Comparison of ENCODE assay signal across 30 mouse cellular contexts in genomic region chr3:6683679-6684078, GRCm38 (mm10).
DNase-seq lines count a peak whose midpoint lies in the region; ATAC-seq and TF ChIP-seq lines count a peak whose summit lies in the region.
"Had no signal": no experiment of that assay in that cellular context is flagged by ENCODE, and none has a peak within 500 bp of the region (broad histone marks: within the 10 kb centered on the region; RNA-seq: fewer than 3 reads in every experiment).

No protein-coding gene starts in this region.

- no peak for DNase-seq in forebrain, embryonic 14.5 days (ENCODE audit: low spot score)
- peak; percentile 28 for DNase-seq in midbrain, embryonic 14.5 days
- no peak for DNase-seq in stomach, postnatal 0 days (ENCODE audit: low spot score)
- DNase-seq: adrenal gland, adult 8-10 months; cerebellum, adult 11-12 months; cerebellum, postnatal 10 days; gastrocnemius, postnatal 14 days; kidney, adult 9 months; kidney, postnatal 10 days; layer of hippocampus, postnatal 36 days; left cerebral cortex, postnatal 4 days; liver, embryonic 13.5 days; lung, adult 2 months; lung, postnatal 10 days; right cerebral cortex, postnatal 25 days; spleen, adult 18-20 months; thymus, adult 18-20 months; thymus, postnatal 25 days had no signal

- no peaks in the 10 kb centered on the region for H3K9me3 ChIP-seq in forebrain, embryonic 14.5 days (replicated peaks; ENCODE audit: control insufficient read depth, low read length)
- no peaks in the 10 kb centered on the region for H3K9me3 ChIP-seq in forebrain, embryonic 13.5 days (replicated peaks)
- no peaks in the 10 kb centered on the region for H3K9me3 ChIP-seq in neural tube, embryonic 12.5 days
- no peaks in the 10 kb centered on the region for H3K9me3 ChIP-seq in neural tube, embryonic 15.5 days (replicated peaks)
- no peaks in the 10 kb centered on the region for H3K9me3 ChIP-seq in midbrain, embryonic 14.5 days (ENCODE audit: control insufficient read depth, low read length)
- H3K9me3 ChIP-seq in stomach, postnatal 0 days (ENCODE audit: control insufficient read depth, low read length), result no peaks in the 10 kb centered on the region
- H3K9me3 ChIP-seq: embryonic facial prominence, embryonic 13.5 days; forebrain, embryonic 10.5 days; G1E; heart, embryonic 10.5 days; heart, embryonic 15.5 days; liver, embryonic 13.5 days had no signal

- 48% methylated on average over 2 of the region's 2 CpGs for WGBS in forebrain, embryonic 14.5 days
- WGBS in forebrain, embryonic 13.5 days, result 56% methylated on average over 2 of the region's 2 CpGs
- WGBS in neural tube, embryonic 12.5 days, result 66% methylated on average over 2 of the region's 2 CpGs
- WGBS in neural tube, embryonic 15.5 days, result 40% methylated on average over 2 of the region's 2 CpGs
- 24% methylated on average over 2 of the region's 2 CpGs for WGBS in midbrain, embryonic 14.5 days
- 41% methylated on average over 2 of the region's 2 CpGs for WGBS in stomach, postnatal 0 days

- no peaks in the 10 kb centered on the region for H3K36me3 ChIP-seq in forebrain, embryonic 14.5 days (ENCODE audit: control insufficient read depth, insufficient read depth, low read length)
- H3K36me3 ChIP-seq in forebrain, embryonic 13.5 days (ENCODE audit: poor library complexity, severe bottlenecking), result no peaks in the 10 kb centered on the region
- H3K36me3 ChIP-seq in neural tube, embryonic 12.5 days, result no peaks in the 10 kb centered on the region
- no peaks in the 10 kb centered on the region for H3K36me3 ChIP-seq in neural tube, embryonic 15.5 days
- no peaks in the 10 kb centered on the region for H3K36me3 ChIP-seq in midbrain, embryonic 14.5 days (ENCODE audit: control insufficient read depth, insufficient read depth, low read length)
- no peaks in the 10 kb centered on the region for H3K36me3 ChIP-seq in stomach, postnatal 0 days (ENCODE audit: control insufficient read depth, insufficient read depth, low read length)
- H3K36me3 ChIP-seq: embryonic facial prominence, embryonic 13.5 days; forebrain, embryonic 10.5 days; G1E; heart, embryonic 10.5 days; heart, embryonic 15.5 days; liver, embryonic 13.5 days had no signal

- no peak overlapping the region for H3K9ac ChIP-seq in forebrain, embryonic 14.5 days (ENCODE audit: low read length)
- H3K9ac ChIP-seq in forebrain, embryonic 13.5 days, result no peak overlapping the region
- H3K9ac ChIP-seq in neural tube, embryonic 12.5 days, result no peak overlapping the region
- H3K9ac ChIP-seq in neural tube, embryonic 15.5 days (replicated peaks), result no peak overlapping the region
- H3K9ac ChIP-seq in midbrain, embryonic 14.5 days (replicated peaks; ENCODE audit: low read length), result no peak overlapping the region
- no peak overlapping the region for H3K9ac ChIP-seq in stomach, postnatal 0 days (ENCODE audit: low read length)
- H3K9ac ChIP-seq: embryonic facial prominence, embryonic 13.5 days; heart, embryonic 15.5 days; liver, embryonic 13.5 days had no signal

- H3K27me3 ChIP-seq in forebrain, embryonic 14.5 days (replicated peaks; ENCODE audit: control insufficient read depth, insufficient read depth, low read length), result no peaks in the 10 kb centered on the region
- H3K27me3 ChIP-seq in forebrain, embryonic 13.5 days, result no peaks in the 10 kb centered on the region
- no peaks in the 10 kb centered on the region for H3K27me3 ChIP-seq in neural tube, embryonic 12.5 days (replicated peaks)
- H3K27me3 ChIP-seq in neural tube, embryonic 15.5 days (replicated peaks), result no peaks in the 10 kb centered on the region
- H3K27me3 ChIP-seq in midbrain, embryonic 14.5 days (ENCODE audit: control insufficient read depth, insufficient read depth, low read length), result no peaks in the 10 kb centered on the region
- no peaks in the 10 kb centered on the region for H3K27me3 ChIP-seq in stomach, postnatal 0 days (ENCODE audit: control insufficient read depth, insufficient read depth, low read length)
- H3K27me3 ChIP-seq: embryonic facial prominence, embryonic 13.5 days; heart, embryonic 15.5 days; liver, embryonic 13.5 days had no signal

- no peak for TF ChIP-seq CTCF in stomach, postnatal 0 days (IDR thresholded peaks at IDR 0.05; ENCODE audit: low read depth)

- H3K4me3 ChIP-seq in forebrain, embryonic 14.5 days (ENCODE audit: low read depth, low read length), result no peak overlapping the region
- no peak overlapping the region for H3K4me3 ChIP-seq in forebrain, embryonic 13.5 days
- no peak overlapping the region for H3K4me3 ChIP-seq in neural tube, embryonic 12.5 days
- H3K4me3 ChIP-seq in neural tube, embryonic 15.5 days (replicated peaks), result no peak overlapping the region
- H3K4me3 ChIP-seq in midbrain, embryonic 14.5 days (replicated peaks; ENCODE audit: low read depth, low read length), result no peak overlapping the region
- H3K4me3 ChIP-seq in stomach, postnatal 0 days (ENCODE audit: low read depth, low read length), result no peak overlapping the region
- H3K4me3 ChIP-seq: embryonic facial prominence, embryonic 13.5 days; forebrain, embryonic 10.5 days; heart, embryonic 10.5 days; heart, embryonic 15.5 days; liver, embryonic 13.5 days; myocyte had no signal

- ATAC-seq in forebrain, embryonic 14.5 days, result peak; percentile 23; the same call in 1 of the 2 replicates
- ATAC-seq in forebrain, embryonic 13.5 days, result no peak
- 0 out of 2 replicates have a peak, but pooled peaks have one; percentile 48 for ATAC-seq in neural tube, embryonic 12.5 days (ENCODE audit: low FRiP score, low read depth)
- no peak for ATAC-seq in neural tube, embryonic 15.5 days (ENCODE audit: low FRiP score)
- ATAC-seq in midbrain, embryonic 14.5 days (ENCODE audit: low FRiP score, low TSS enrichment), result no peak; the same call in 1 of the 2 replicates
- ATAC-seq in monocyte, adult 5-6 weeks (replicated peaks; ENCODE audit: insufficient number of reproducible peaks, low FRiP score, low TSS enrichment, poor library complexity, severe bottlenecking), result no peak
- ATAC-seq in stomach, postnatal 0 days (ENCODE audit: low FRiP score, low TSS enrichment), result no peak
- ATAC-seq: intestine, postnatal 0 days had no signal

- no peak overlapping the region for H3K27ac ChIP-seq in forebrain, embryonic 14.5 days (ENCODE audit: low read depth, low read length)
- H3K27ac ChIP-seq in forebrain, embryonic 13.5 days, result no peak overlapping the region
- H3K27ac ChIP-seq in neural tube, embryonic 12.5 days, result no peak overlapping the region
- no peak overlapping the region for H3K27ac ChIP-seq in neural tube, embryonic 15.5 days (replicated peaks)
- peak overlapping the region; percentile 33; the same call in 1 of the 2 replicates for H3K27ac ChIP-seq in midbrain, embryonic 14.5 days (replicated peaks; ENCODE audit: low read depth, low read length)
- H3K27ac ChIP-seq in stomach, postnatal 0 days (replicated peaks), result no peak overlapping the region
- H3K27ac ChIP-seq: embryonic facial prominence, embryonic 13.5 days; forebrain, embryonic 10.5 days; heart, embryonic 10.5 days; heart, embryonic 15.5 days; liver, embryonic 13.5 days; macrophage had no signal

- no peaks in the 10 kb centered on the region for H3K4me1 ChIP-seq in forebrain, embryonic 14.5 days (ENCODE audit: control insufficient read depth, insufficient read depth, low read length)
- no peaks in the 10 kb centered on the region for H3K4me1 ChIP-seq in forebrain, embryonic 13.5 days
- no peaks in the 10 kb centered on the region for H3K4me1 ChIP-seq in neural tube, embryonic 12.5 days
- no peaks in the 10 kb centered on the region for H3K4me1 ChIP-seq in neural tube, embryonic 15.5 days
- no peaks in the 10 kb centered on the region for H3K4me1 ChIP-seq in midbrain, embryonic 14.5 days (ENCODE audit: control insufficient read depth, insufficient read depth, low read length)
- no peaks in the 10 kb centered on the region for H3K4me1 ChIP-seq in stomach, postnatal 0 days (replicated peaks; ENCODE audit: control insufficient read depth, insufficient read depth)
- H3K4me1 ChIP-seq: embryonic facial prominence, embryonic 13.5 days; forebrain, embryonic 10.5 days; heart, embryonic 10.5 days; heart, embryonic 15.5 days; liver, embryonic 13.5 days had no signal

- TF ChIP-seq EP300 in stomach, postnatal 0 days (optimal IDR thresholded peaks at IDR 0.05), result no peak

- no peak overlapping the region for H3K4me2 ChIP-seq in forebrain, embryonic 14.5 days (ENCODE audit: low read length)
- H3K4me2 ChIP-seq in forebrain, embryonic 13.5 days, result no peak overlapping the region
- no peak overlapping the region for H3K4me2 ChIP-seq in neural tube, embryonic 12.5 days (replicated peaks)
- H3K4me2 ChIP-seq in neural tube, embryonic 15.5 days, result no peak overlapping the region
- H3K4me2 ChIP-seq in midbrain, embryonic 14.5 days (ENCODE audit: low read length), result no peak overlapping the region
- H3K4me2 ChIP-seq in stomach, postnatal 0 days (replicated peaks; ENCODE audit: low read depth), result no peak overlapping the region
- H3K4me2 ChIP-seq: embryonic facial prominence, embryonic 13.5 days; heart, embryonic 15.5 days; liver, embryonic 13.5 days had no signal

Comparison
In these comparisons a context has a peak if more than half of its experiments do, and no peak if none do; other contexts are left out.
1. ATAC-seq: peak in forebrain, embryonic 14.5 days (single experiment) and neural tube, embryonic 12.5 days (single experiment); none in forebrain, embryonic 13.5 days (single experiment), neural tube, embryonic 15.5 days (single experiment), midbrain, embryonic 14.5 days (single experiment), monocyte, adult 5-6 weeks (single experiment) and stomach, postnatal 0 days (single experiment).